8 mouse cellular contexts compared by ENCODE assay signal in genomic region chr17:25222951-25223601, GRCm38 (mm10). TPM values are rescaled to one million over a fixed set of nuclear protein-coding genes. Genes with fewer than 3 reads are reported as not detected.
A peak's percentile ranks its signal among the peaks of the same experiment; 100 is the strongest.
DNase-seq lines count a peak whose midpoint lies in the region; ATAC-seq and TF ChIP-seq lines count a peak whose summit lies in the region.

No protein-coding gene starts in this region.

- no peaks in the 10 kb centered on the region for H3K9me3 ChIP-seq in heart, embryonic 14.5 days (ENCODE audit: control insufficient read depth, low read length)
- no peaks in the 10 kb centered on the region for H3K9me3 ChIP-seq in CH12.LX (replicated peaks; ENCODE audit: low read length)
- H3K9me3 ChIP-seq in embryonic facial prominence, embryonic 14.5 days (ENCODE audit: control insufficient read depth, low read length) = no peaks in the 10 kb centered on the region
- no peaks in the 10 kb centered on the region for H3K9me3 ChIP-seq in limb, embryonic 13.5 days
- no peaks in the 10 kb centered on the region for H3K9me3 ChIP-seq in stomach, embryonic 16.5 days (replicated peaks; ENCODE audit: control insufficient read depth, low read length)

- TF ChIP-seq CTCF in CH12.LX (conservative IDR thresholded peaks at IDR 0.05 in 1 of 2, IDR thresholded peaks at IDR 0.05 in 1 of 2; ENCODE audit: low read depth in 2 of 2, low read length in 2 of 2) = no peak

- peaks cover 23% of the 10 kb centered on the region for H3K36me3 ChIP-seq in heart, embryonic 14.5 days (ENCODE audit: control insufficient read depth, insufficient read depth, low read length)
- H3K36me3 ChIP-seq in CH12.LX (replicated peaks in 1 of 2; ENCODE audit: control insufficient read depth in 1 of 2, insufficient read depth in 1 of 2, low read length in 1 of 2) = peaks cover 30 to 58% of the 10 kb centered on the region in 2 experiments
- peaks cover 45% of the 10 kb centered on the region for H3K36me3 ChIP-seq in embryonic facial prominence, embryonic 14.5 days (ENCODE audit: control insufficient read depth, insufficient read depth, low read length)
- peaks cover 56% of the 10 kb centered on the region for H3K36me3 ChIP-seq in limb, embryonic 13.5 days
- no peaks in the 10 kb centered on the region for H3K36me3 ChIP-seq in stomach, embryonic 16.5 days (ENCODE audit: control insufficient read depth, insufficient read depth, low read length)

- WGBS in heart, embryonic 14.5 days = 48% methylated on average over 6 of the region's 6 CpGs
- 43% methylated on average over 6 of the region's 6 CpGs for WGBS in embryonic facial prominence, embryonic 14.5 days
- WGBS in limb, embryonic 13.5 days = 45% methylated on average over 6 of the region's 6 CpGs
- 50% methylated on average over 6 of the region's 6 CpGs for WGBS in stomach, embryonic 16.5 days

- H3K79me2 ChIP-seq in CH12.LX (replicated peaks; ENCODE audit: control insufficient read depth, extremely low read depth, insufficient read depth, poor library complexity, severe bottlenecking) = peaks cover 11% of the 10 kb centered on the region

- H3K27ac ChIP-seq in heart, embryonic 14.5 days (replicated peaks in 1 of 2; ENCODE audit: control insufficient read depth in 1 of 2, insufficient read depth in 1 of 2, low read depth in 2 of 2, low read length in 2 of 2) = no peak overlapping the region
- peak overlapping the region; percentile 94 for H3K27ac ChIP-seq in CH12.LX (ENCODE audit: insufficient read depth, low read depth)
- no peak overlapping the region; the same call in 1 of the 2 replicates for H3K27ac ChIP-seq in embryonic facial prominence, embryonic 14.5 days (replicated peaks; ENCODE audit: low read depth, low read length)
- H3K27ac ChIP-seq in limb, embryonic 13.5 days = no peak overlapping the region
- H3K27ac ChIP-seq in stomach, embryonic 16.5 days (ENCODE audit: low read length) = no peak overlapping the region

- no peak for TF ChIP-seq EP300 in CH12.LX (IDR thresholded peaks at IDR 0.05; ENCODE audit: low read length)

- no peak; the same call in 1 of the 2 replicates for TF ChIP-seq POLR2A in CH12.LX (IDR thresholded peaks at IDR 0.05; ENCODE audit: low read depth, low read length)

- in situ Hi-C loops in CH12.LX (cut with MboI; ENCODE audit: low pct_ligation_motif_present, low pct_unique_long_range_greater_than_20kb, low sequenced_read_pairs) = no loop called here

- dilution Hi-C loops in CH12.LX (cut with MboI; ENCODE audit: extremely low pct_ligation_motif_present, extremely low pct_unique_long_range_greater_than_20kb, low sequenced_read_pairs) = no loop called here

- no peak for TF ChIP-seq RAD21 in CH12.LX (IDR thresholded peaks at IDR 0.05; ENCODE audit: low read depth, low read length)

- peaks cover 2 to 13% of the 10 kb centered on the region in 2 experiments; a peak in 3 of 4 replicates for H3K4me1 ChIP-seq in heart, embryonic 14.5 days (ENCODE audit: control insufficient read depth in 2 of 2, insufficient read depth in 2 of 2, low read length in 2 of 2)
- H3K4me1 ChIP-seq in CH12.LX (ENCODE audit: control insufficient read depth in 1 of 2, insufficient read depth in 2 of 2) = peaks cover 27 to 66% of the 10 kb centered on the region in 2 experiments
- H3K4me1 ChIP-seq in embryonic facial prominence, embryonic 14.5 days (ENCODE audit: control insufficient read depth, insufficient read depth, low read length) = peaks cover 10% of the 10 kb centered on the region
- peaks cover 17% of the 10 kb centered on the region for H3K4me1 ChIP-seq in limb, embryonic 13.5 days
- peaks cover 15% of the 10 kb centered on the region for H3K4me1 ChIP-seq in stomach, embryonic 16.5 days (ENCODE audit: control insufficient read depth, insufficient read depth, low read length)

- 0 out of 2 replicates have a peak overlapping the region, but pooled peaks have one; percentile 11 for H3K9ac ChIP-seq in heart, embryonic 14.5 days (ENCODE audit: low read length)
- peak overlapping the region; percentile 85 for H3K9ac ChIP-seq in CH12.LX (ENCODE audit: insufficient read depth, low read depth)
- peak overlapping the region; percentile 42; the same call in 1 of the 2 replicates for H3K9ac ChIP-seq in embryonic facial prominence, embryonic 14.5 days (ENCODE audit: low read depth, low read length)
- no peak overlapping the region for H3K9ac ChIP-seq in limb, embryonic 13.5 days
- H3K9ac ChIP-seq in stomach, embryonic 16.5 days (ENCODE audit: low read length) = no peak overlapping the region; the same call in 1 of the 2 replicates

- DNase-seq in heart, adult 18-20 months = no peak
- peak; percentile 50 for DNase-seq in CH12.LX (ENCODE audit: extremely low read depth)
- no peak for DNase-seq in embryonic facial prominence, embryonic 14.5 days (ENCODE audit: low spot score)
- no peak for DNase-seq in urinary bladder, postnatal 10 days (ENCODE audit: low spot score)
- no peak for DNase-seq in left cerebral cortex, adult 9 months (ENCODE audit: low spot score in 2 of 2)

- peak overlapping the region in 1 of 2 experiments; percentile 20; a peak in 1 of 4 replicates for H3K4me3 ChIP-seq in heart, embryonic 14.5 days (ENCODE audit: control insufficient read depth in 1 of 2, insufficient read depth in 1 of 2, low read depth in 1 of 2, low read length in 2 of 2)
- H3K4me3 ChIP-seq in CH12.LX (replicated peaks in 1 of 3; ENCODE audit: low read depth in 2 of 3, low read length in 2 of 3, poor library complexity in 1 of 3) = peak overlapping the region; percentile 61 to 71 (median 61)
- H3K4me3 ChIP-seq in embryonic facial prominence, embryonic 14.5 days (ENCODE audit: low read depth, low read length) = peak overlapping the region; percentile 39
- H3K4me3 ChIP-seq in limb, embryonic 13.5 days = peak overlapping the region; percentile 48
- peak overlapping the region; percentile 26 for H3K4me3 ChIP-seq in stomach, embryonic 16.5 days (replicated peaks; ENCODE audit: low read length)

- ATAC-seq in heart, embryonic 14.5 days (ENCODE audit: insufficient number of reproducible peaks, insufficient read depth, low FRiP score, low read depth) = no peak
- no peak for ATAC-seq in embryonic facial prominence, embryonic 14.5 days (ENCODE audit: low read depth)
- no peak for ATAC-seq in limb, embryonic 13.5 days (ENCODE audit: low FRiP score, low read depth)
- no peak for ATAC-seq in stomach, embryonic 16.5 days (ENCODE audit: insufficient read depth, low FRiP score)

- peak overlapping the region; percentile 84 for H3K4me2 ChIP-seq in heart, embryonic 14.5 days (ENCODE audit: low read length)
- H3K4me2 ChIP-seq in CH12.LX (ENCODE audit: insufficient read depth, low read depth, poor library complexity, severe bottlenecking) = peak overlapping the region; percentile 93
- H3K4me2 ChIP-seq in embryonic facial prominence, embryonic 14.5 days (ENCODE audit: low read depth, low read length) = peak overlapping the region; percentile 48
- H3K4me2 ChIP-seq in limb, embryonic 13.5 days (replicated peaks) = peak overlapping the region; percentile 82
- H3K4me2 ChIP-seq in stomach, embryonic 16.5 days (ENCODE audit: low read depth, low read length) = peak overlapping the region; percentile 69

- H3K27me3 ChIP-seq in heart, embryonic 14.5 days (ENCODE audit: control insufficient read depth, insufficient read depth, low read length) = no peaks in the 10 kb centered on the region
- no peaks in the 10 kb centered on the region for H3K27me3 ChIP-seq in CH12.LX (replicated peaks)
- no peaks in the 10 kb centered on the region for H3K27me3 ChIP-seq in embryonic facial prominence, embryonic 14.5 days (replicated peaks; ENCODE audit: control insufficient read depth, insufficient read depth, low read length)
- H3K27me3 ChIP-seq in limb, embryonic 13.5 days = no peaks in the 10 kb centered on the region
- H3K27me3 ChIP-seq in stomach, embryonic 16.5 days (ENCODE audit: control insufficient read depth, insufficient read depth, low read length) = no peaks in the 10 kb centered on the region

RNA-seq across cellular contexts. Expression of gene Gnptg, which starts 16.8 kb away (rescaled TPM):
- polyA plus RNA-seq in heart, embryonic 14.5 days (2014; fragmentation: Nextera tagmentation; extraction: Ambion mirVana) = 23.8 and 25.9 TPM in 2 replicates
- total RNA-seq in heart, adult 18-20 months (2021) = 10 to 100 TPM; 14.8 to 15.9 TPM
- total RNA-seq in CH12.LX (2012; rRNA removed) = 24.0 and 27.0 TPM in 2 replicates
- total RNA-seq in CH12.LX (2014; rRNA removed) = 20.7 and 22.1 TPM in 2 replicates
- polyA plus RNA-seq in CH12.LX (2012; ENCODE audit: insufficient read length, low read depth) = 24.5 and 28.0 TPM in 2 replicates
- 32.4 and 34.9 TPM in 2 replicates for polyA plus RNA-seq in embryonic facial prominence, embryonic 14.5 days (2014; fragmentation: Nextera tagmentation; extraction: Ambion mirVana)
- 34.9 and 35.5 TPM in 2 replicates for polyA plus RNA-seq in limb, embryonic 13.5 days (2015; fragmentation: Nextera tagmentation; extraction: Ambion mirVana)
- polyA plus RNA-seq in stomach, embryonic 16.5 days (2015; fragmentation: Nextera tagmentation; extraction: Ambion mirVana) = 39.9 and 40.9 TPM in 2 replicates

RNA-seq across cellular contexts. Expression of gene Tsr3, which starts 16.9 kb away (rescaled TPM):
- 25.3 TPM in 2 replicates for polyA plus RNA-seq in heart, embryonic 14.5 days (2014; fragmentation: Nextera tagmentation; extraction: Ambion mirVana)
- total RNA-seq in heart, adult 18-20 months (2021) = 1 to 10 TPM; 7.7 to 9.5 TPM
- total RNA-seq in CH12.LX (2012; rRNA removed) (38.7 and 40.0 TPM in 2 replicates), CH12.LX (2014; rRNA removed) (38.3 and 40.8 TPM in 2 replicates)
- polyA plus RNA-seq in CH12.LX (2012; ENCODE audit: insufficient read length, low read depth) = 42.3 and 52.8 TPM in 2 replicates
- polyA plus RNA-seq in embryonic facial prominence, embryonic 14.5 days (2014; fragmentation: Nextera tagmentation; extraction: Ambion mirVana) = 39.1 and 48.7 TPM in 2 replicates
- 57.0 and 59.4 TPM in 2 replicates for polyA plus RNA-seq in limb, embryonic 13.5 days (2015; fragmentation: Nextera tagmentation; extraction: Ambion mirVana)
- 35.8 and 37.1 TPM in 2 replicates for polyA plus RNA-seq in stomach, embryonic 16.5 days (2015; fragmentation: Nextera tagmentation; extraction: Ambion mirVana)

RNA-seq across cellular contexts. Expression of gene Baiap3, which starts 33.1 kb away (rescaled TPM):
- polyA plus RNA-seq in heart, embryonic 14.5 days (2014; fragmentation: Nextera tagmentation; extraction: Ambion mirVana) = 0.76 TPM in 1 of 2 replicates, not detected in the other
- 1 to 10 TPM in 1 of 2 experiments, under 1 TPM in 1; 0.62 to 1.3 TPM for total RNA-seq in heart, adult 18-20 months (2021)
- 0.08 and 0.21 TPM in 2 replicates for total RNA-seq in CH12.LX (2012; rRNA removed)
- total RNA-seq in CH12.LX (2014; rRNA removed) = not detected in 2 replicates
- 0.19 and 0.25 TPM in 2 replicates for polyA plus RNA-seq in CH12.LX (2012; ENCODE audit: insufficient read length, low read depth)
- 0.42 and 1.1 TPM in 2 replicates for polyA plus RNA-seq in embryonic facial prominence, embryonic 14.5 days (2014; fragmentation: Nextera tagmentation; extraction: Ambion mirVana)
- polyA plus RNA-seq in limb, embryonic 13.5 days (2015; fragmentation: Nextera tagmentation; extraction: Ambion mirVana) = 1.1 and 1.7 TPM in 2 replicates
- polyA plus RNA-seq in stomach, embryonic 16.5 days (2015; fragmentation: Nextera tagmentation; extraction: Ambion mirVana) = 4.3 and 5.2 TPM in 2 replicates

RNA-seq across cellular contexts. Expression of gene Unkl, which starts 34.9 kb away (rescaled TPM):
- 2.2 and 2.7 TPM in 2 replicates for polyA plus RNA-seq in heart, embryonic 14.5 days (2014; fragmentation: Nextera tagmentation; extraction: Ambion mirVana)
- total RNA-seq in heart, adult 18-20 months (2021) = 1 to 10 TPM; 7.0 to 8.7 TPM
- 11.4 and 12.0 TPM in 2 replicates for total RNA-seq in CH12.LX (2012; rRNA removed)
- 14.3 and 14.7 TPM in 2 replicates for total RNA-seq in CH12.LX (2014; rRNA removed)
- polyA plus RNA-seq in CH12.LX (2012; ENCODE audit: insufficient read length, low read depth) = 14.6 and 17.2 TPM in 2 replicates
- 5.6 and 5.8 TPM in 2 replicates for polyA plus RNA-seq in embryonic facial prominence, embryonic 14.5 days (2014; fragmentation: Nextera tagmentation; extraction: Ambion mirVana)
- polyA plus RNA-seq in limb, embryonic 13.5 days (2015; fragmentation: Nextera tagmentation; extraction: Ambion mirVana) = 9.7 and 11.4 TPM in 2 replicates
- polyA plus RNA-seq in stomach, embryonic 16.5 days (2015; fragmentation: Nextera tagmentation; extraction: Ambion mirVana) = 6.9 and 9.0 TPM in 2 replicates

RNA-seq across cellular contexts. Expression of gene BC003965, which starts 38.7 kb away (rescaled TPM):
- polyA plus RNA-seq in heart, embryonic 14.5 days (2014; fragmentation: Nextera tagmentation; extraction: Ambion mirVana) = 22.5 and 25.1 TPM in 2 replicates
- total RNA-seq in heart, adult 18-20 months (2021) = 10 to 100 TPM; 21.3 to 24.1 TPM
- total RNA-seq in CH12.LX (2012; rRNA removed) = 18.7 and 22.3 TPM in 2 replicates
- 24.7 and 25.4 TPM in 2 replicates for total RNA-seq in CH12.LX (2014; rRNA removed)
- 24.9 and 25.1 TPM in 2 replicates for polyA plus RNA-seq in CH12.LX (2012; ENCODE audit: insufficient read length, low read depth)
- 28.1 and 29.2 TPM in 2 replicates for polyA plus RNA-seq in embryonic facial prominence, embryonic 14.5 days (2014; fragmentation: Nextera tagmentation; extraction: Ambion mirVana)
- 34.2 and 34.5 TPM in 2 replicates for polyA plus RNA-seq in limb, embryonic 13.5 days (2015; fragmentation: Nextera tagmentation; extraction: Ambion mirVana)
- polyA plus RNA-seq in stomach, embryonic 16.5 days (2015; fragmentation: Nextera tagmentation; extraction: Ambion mirVana) = 30.4 and 33.5 TPM in 2 replicates

Comparison
In these comparisons a context has a peak if more than half of its experiments do, and no peak if none do; other contexts are left out.
1. H3K9ac ChIP-seq: peak in heart, embryonic 14.5 days (single experiment), CH12.LX (single experiment) and embryonic facial prominence, embryonic 14.5 days (single experiment); none in limb, embryonic 13.5 days (single experiment) and stomach, embryonic 16.5 days (single experiment).
2. Peak in every context shown above with its lines, with median percentiles within 50 percentile points of each other: H3K4me2 ChIP-seq.